Mouse (Mus musculus) C2C12 (cell line): Measurements from ENCODE around the gene Tm4sf19.

Source experiments
- CTCF ChIP-seq: IDR thresholded peaks from one replicate; pipeline ENCODE4 v1.5.1; 2011; ENCODE audit not compliant: control insufficient read depth, insufficient read depth, insufficient read length
- FOSL1 ChIP-seq: IDR thresholded peaks from one replicate; pipeline ENCODE4 v1.8.0; 2011; ENCODE audit warnings: mild to moderate bottlenecking, low read length; ENCODE audit not compliant: poor library complexity, insufficient read depth, severe bottlenecking

GRCm38 (mm10) chr16:32446563-32447138, 46.3 kb downstream of the Tm4sf19 start:
- TF ChIP-seq CTCF = no peak
- no peak for TF ChIP-seq FOSL1
